1 mouse cellular context compared by ENCODE assay signal in the genomic region with DNA sequence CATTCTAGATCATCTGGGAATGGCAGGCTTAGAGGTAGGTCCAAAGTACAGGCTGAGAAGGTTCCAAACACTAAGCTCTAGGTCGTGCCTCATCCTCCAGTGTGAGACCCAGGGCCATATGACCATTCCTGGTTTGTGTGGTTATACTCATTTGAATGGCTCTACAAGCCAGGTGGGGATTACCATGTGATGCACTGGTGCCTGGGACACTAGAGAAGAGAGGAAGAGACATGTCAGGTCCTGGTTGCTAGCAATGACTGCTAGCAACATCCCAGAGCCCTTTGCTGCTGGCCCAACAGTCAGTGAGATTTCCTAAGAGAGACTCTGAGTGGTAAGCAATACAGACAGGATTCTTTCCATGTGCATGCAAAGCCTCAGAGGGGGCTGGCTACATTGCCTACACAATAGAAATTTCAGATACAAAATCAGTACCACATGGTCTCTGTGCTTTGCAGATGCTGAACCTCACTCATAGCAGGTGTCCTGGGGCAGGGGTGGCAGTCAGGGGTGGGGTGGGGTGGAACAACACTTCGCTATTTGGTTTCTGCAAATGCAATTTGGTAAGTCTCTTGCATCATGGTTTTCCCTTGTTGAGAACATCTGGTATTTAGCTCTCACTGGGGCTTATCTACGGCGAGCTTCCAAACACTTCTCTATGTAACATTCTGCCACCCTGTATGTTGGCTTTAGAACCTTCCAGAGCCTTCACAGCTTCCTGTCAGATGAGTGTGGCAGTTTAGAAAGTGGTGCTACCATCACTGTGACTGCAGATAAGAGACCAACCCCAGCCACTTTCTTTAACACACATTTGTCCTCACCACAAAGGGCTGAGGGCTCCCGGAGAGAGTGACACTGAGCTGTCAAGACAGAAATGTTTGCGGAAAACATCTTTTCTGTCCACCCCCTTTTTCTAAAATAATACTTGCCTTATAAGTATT.
TF ChIP-seq lines count a peak whose summit lies in the region.

No protein-coding gene starts in this region.

TF ChIP-seq in MEL, 35 proteins besides CTCF, POLR2A, EP300 and RAD21 (continued from another document):
- TF ChIP-seq GATA1 (IDR thresholded peaks at IDR 0.05; ENCODE audit: low read depth, low read length) = peak; percentile 97
- TF ChIP-seq SMC3 (IDR thresholded peaks at IDR 0.05; ENCODE audit: low read depth, low read length) = no peak
- TF ChIP-seq MAFK (IDR thresholded peaks at IDR 0.05; ENCODE audit: borderline replicate concordance, low read depth, low read length) = 0 out of 2 replicates have a peak, but pooled peaks have one; percentile 35
- peak; percentile 88 for TF ChIP-seq MAZ (IDR thresholded peaks at IDR 0.05; ENCODE audit: low read depth, low read length)
- peak; percentile 84 for TF ChIP-seq BHLHE40 (IDR thresholded peaks at IDR 0.05; ENCODE audit: borderline replicate concordance, low read depth, low read length)
